Mouse (Mus musculus) limb, embryonic 10.5 days (tissue): ENCODE measurements at regions not wholly inside any gene's neighbourhood (a gene's known extent, or its start where the extent isn't known, plus 50 kb on each side); places are given as distances from the start of the nearest gene placed in this dataset.

Source experiments
- DNase-seq: peaks from one replicate; pipeline ENCODE4 v3.0.0-alpha.2; 2017; ENCODE audit warnings: low spot score
- H3K27ac ChIP-seq: fragments of 300-500 bp; sonication (generic); 2 replicates; pipeline ENCODE4 v1.5.1; 2016; ENCODE audit warnings: mild to moderate bottlenecking
- H3K27me3 ChIP-seq: fragments of 300-500 bp; sonication (generic); 2 replicates; pipeline ENCODE4 v1.6.1; 2016; ENCODE audit warnings: low read depth, mild to moderate bottlenecking; ENCODE audit not compliant: poor library complexity, severe bottlenecking
- H3K36me3 ChIP-seq: fragments of 300-500 bp; sonication (generic); 2 replicates; pipeline ENCODE4 v1.6.1; 2016; ENCODE audit warnings: mild to moderate bottlenecking, moderate library complexity
- H3K4me1 ChIP-seq: fragments of 300-500 bp; sonication (generic); 2 replicates; pipeline ENCODE4 v1.6.1; 2016
- H3K4me3 ChIP-seq: fragments of 300-500 bp; sonication (generic); 2 replicates; pipeline ENCODE4 v1.5.1; 2016; ENCODE audit warnings: mild to moderate bottlenecking, moderate library complexity
- H3K9me3 ChIP-seq: fragments of 300-500 bp; sonication (generic); replicated peaks from 2 replicates; pipeline ENCODE4 v1.6.1; 2016; ENCODE audit warnings: mild to moderate bottlenecking
- WGBS: fragments of 180-500 bp; shearing (Covaris S2); methylation state at CpG from one replicate; pipeline ENCODE4 v1.1.7; 2016; 5-methylcytosine and 5-hydroxymethylcytosine counted together

DNA sequence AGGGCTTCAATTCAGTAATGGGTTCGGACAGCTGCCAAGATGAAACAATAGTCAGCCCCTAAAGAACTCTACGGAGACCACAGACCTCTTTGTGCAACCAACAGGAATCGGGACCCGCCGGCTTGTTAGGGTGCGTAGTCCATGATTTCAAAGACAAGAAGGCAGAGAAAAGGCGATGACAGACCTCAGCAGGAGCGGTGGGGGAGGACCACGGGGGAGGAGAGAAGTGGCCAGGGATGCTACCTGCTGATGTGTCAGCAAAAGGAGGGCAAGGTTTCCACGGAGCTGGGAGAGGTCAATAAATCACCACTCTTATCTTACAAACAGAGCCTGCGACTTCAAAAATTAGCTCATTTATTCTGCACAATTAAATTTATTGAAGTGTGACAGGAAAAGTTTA is 388.4 kb upstream of the Id4 start:
- 57% methylated on average over 11 of the region's 11 CpGs for WGBS
- no peaks in the 10 kb centered on the region for H3K4me1 ChIP-seq
- DNase-seq, result no peak
- H3K27ac ChIP-seq, result no peak overlapping the region
- H3K27me3 ChIP-seq, result no peaks in the 10 kb centered on the region
- no peaks in the 10 kb centered on the region for H3K9me3 ChIP-seq
- H3K4me3 ChIP-seq, result no peak overlapping the region
- H3K36me3 ChIP-seq, result no peaks in the 10 kb centered on the region

DNA sequence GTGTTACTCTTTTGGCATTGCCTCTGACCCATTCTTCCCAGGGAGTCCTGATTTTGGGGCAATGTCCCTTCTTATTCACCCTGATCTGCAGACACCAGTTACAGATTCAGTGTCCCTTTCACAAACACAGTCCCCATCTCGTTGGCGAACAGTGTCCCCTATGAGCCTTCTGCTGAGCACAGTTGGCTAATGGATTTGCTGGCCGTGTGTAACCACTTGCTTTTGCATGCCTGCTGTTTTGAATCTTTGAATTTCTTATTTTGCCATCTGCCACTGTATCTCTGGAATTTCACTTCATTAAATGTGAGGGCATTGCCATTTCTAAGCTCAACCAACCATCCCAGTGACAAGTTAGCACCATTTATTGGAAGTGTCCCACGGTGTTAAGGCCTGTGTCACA is 368.5 kb upstream of the Id4 start:
- Histone ChIP-seq H3K4me3 (no peak overlapping the region), H3K27ac (no peak overlapping the region), H3K9me3 (no peaks in the 10 kb centered on the region), H3K4me1 (no peaks in the 10 kb centered on the region), H3K36me3 (no peaks in the 10 kb centered on the region), H3K27me3 (no peaks in the 10 kb centered on the region)
- DNase-seq, result no peak
- 87% methylated on average over 4 of the region's 4 CpGs for WGBS

DNA sequence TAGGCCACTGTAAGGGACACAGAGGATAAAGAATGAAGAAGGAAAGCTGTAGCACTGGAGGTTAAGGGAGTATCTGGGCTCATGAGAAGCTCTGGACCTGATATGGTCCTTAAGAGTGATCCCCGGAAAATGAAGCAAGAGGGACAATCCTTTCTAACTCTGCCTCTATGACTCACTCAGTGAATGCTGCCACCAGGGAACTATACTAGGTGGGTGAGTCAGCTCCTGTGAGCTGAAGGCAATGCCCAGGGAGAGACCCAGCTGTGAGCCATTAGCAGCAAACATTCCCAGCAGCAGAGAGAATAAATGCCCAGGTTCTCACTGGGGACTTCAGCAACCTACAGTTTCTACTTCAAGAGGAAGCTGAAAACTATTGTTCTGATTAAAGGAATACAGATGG is 366.7 kb upstream of the Id4 start:
- Histone ChIP-seq H3K4me3 (no peak overlapping the region), H3K27ac (no peak overlapping the region), H3K9me3 (no peaks in the 10 kb centered on the region), H3K27me3 (no peaks in the 10 kb centered on the region), H3K4me1 (no peaks in the 10 kb centered on the region), H3K36me3 (no peaks in the 10 kb centered on the region)
- no peak for DNase-seq
- 97% methylated on average over 1 of the region's 1 CpGs for WGBS

DNA sequence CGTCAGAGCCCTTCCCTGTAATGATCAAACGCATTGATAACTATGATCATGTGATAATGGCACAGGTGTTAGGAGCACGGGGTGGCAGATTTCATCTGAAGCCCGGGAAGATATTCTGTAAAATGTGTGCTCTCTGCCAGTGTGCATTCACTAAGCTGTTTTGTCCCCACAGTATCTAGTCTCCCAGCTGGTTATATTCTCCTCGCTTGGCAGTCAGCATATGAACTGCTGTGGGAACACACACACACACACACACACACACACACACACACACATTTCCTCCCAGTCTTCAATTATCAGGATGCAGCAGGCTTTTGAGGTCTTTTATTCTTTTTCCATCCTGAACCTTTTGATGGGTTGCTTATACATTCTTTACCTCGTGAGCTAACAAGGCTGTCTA is 365.8 kb upstream of the Id4 start:
- no peak overlapping the region for H3K4me3 ChIP-seq
- H3K36me3 ChIP-seq, result no peaks in the 10 kb centered on the region
- no peaks in the 10 kb centered on the region for H3K9me3 ChIP-seq
- 86% methylated on average over 6 of the region's 6 CpGs for WGBS
- H3K4me1 ChIP-seq, result no peaks in the 10 kb centered on the region
- no peaks in the 10 kb centered on the region for H3K27me3 ChIP-seq
- no peak for DNase-seq
- H3K27ac ChIP-seq, result no peak overlapping the region

DNA sequence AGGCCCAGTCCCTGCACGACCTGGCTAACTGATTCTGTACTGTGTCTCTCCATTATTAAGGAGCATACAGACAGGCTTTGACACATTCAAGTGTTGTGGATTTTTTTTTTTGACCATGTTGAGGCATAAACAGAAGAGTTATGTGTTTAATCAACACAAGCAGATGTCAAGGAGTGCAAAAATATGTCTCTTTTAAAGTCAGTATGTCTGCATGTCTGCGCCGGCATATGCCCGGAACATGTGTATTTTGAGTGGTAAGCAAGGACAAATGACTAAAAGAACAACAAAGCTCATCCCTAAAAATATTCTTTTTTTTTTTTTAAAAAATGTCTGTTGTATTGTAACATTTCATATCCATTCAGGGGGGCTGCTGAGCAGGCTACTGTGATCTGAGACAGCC is 364.4 kb upstream of the Id4 start:
- DNase-seq, result no peak
- Histone ChIP-seq H3K36me3 (no peaks in the 10 kb centered on the region), H3K4me3 (no peak overlapping the region), H3K27ac (no peak overlapping the region), H3K4me1 (no peaks in the 10 kb centered on the region), H3K27me3 (no peaks in the 10 kb centered on the region), H3K9me3 (no peaks in the 10 kb centered on the region)
- 89% methylated on average over 4 of the region's 4 CpGs for WGBS

DNA sequence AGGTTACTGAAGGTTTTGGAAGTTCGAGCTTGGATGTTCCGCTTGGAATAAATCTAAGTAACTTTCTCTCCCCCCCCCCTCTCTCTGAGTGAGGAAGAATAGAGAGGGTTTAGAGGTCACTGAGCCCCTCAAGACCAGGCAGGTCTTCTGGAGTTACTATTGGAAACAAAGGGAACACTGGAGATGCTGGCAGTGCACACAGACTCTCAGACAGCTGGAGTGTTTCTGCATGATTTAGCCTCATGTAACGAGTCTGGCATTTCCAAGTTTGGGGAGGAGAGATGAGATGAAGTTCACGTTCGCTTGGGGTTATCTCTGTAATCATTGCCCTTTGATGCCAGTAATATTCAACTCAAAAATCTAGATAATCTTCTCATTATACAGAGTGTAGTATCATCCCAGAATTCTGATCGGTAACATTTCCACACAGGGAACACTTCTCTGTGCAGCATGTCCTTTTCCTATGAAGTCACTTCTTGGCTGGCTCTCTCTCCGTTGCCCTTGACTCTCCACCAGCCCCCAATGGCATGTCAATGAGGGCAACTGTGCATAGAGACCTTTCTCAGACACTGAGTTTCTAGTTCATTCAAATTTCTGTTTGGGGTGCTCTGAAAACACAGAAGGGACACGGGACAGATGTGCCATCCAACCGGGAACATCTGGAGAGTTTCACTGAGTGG is 351.0 kb upstream of the Id4 start:
- Histone ChIP-seq H3K4me3 (no peak overlapping the region), H3K27ac (no peak overlapping the region), H3K27me3 (no peaks in the 10 kb centered on the region), H3K4me1 (no peaks in the 10 kb centered on the region), H3K9me3 (no peaks in the 10 kb centered on the region), H3K36me3 (no peaks in the 10 kb centered on the region)
- WGBS, result 86% methylated on average over 9 of the region's 9 CpGs
- DNase-seq, result no peak

DNA sequence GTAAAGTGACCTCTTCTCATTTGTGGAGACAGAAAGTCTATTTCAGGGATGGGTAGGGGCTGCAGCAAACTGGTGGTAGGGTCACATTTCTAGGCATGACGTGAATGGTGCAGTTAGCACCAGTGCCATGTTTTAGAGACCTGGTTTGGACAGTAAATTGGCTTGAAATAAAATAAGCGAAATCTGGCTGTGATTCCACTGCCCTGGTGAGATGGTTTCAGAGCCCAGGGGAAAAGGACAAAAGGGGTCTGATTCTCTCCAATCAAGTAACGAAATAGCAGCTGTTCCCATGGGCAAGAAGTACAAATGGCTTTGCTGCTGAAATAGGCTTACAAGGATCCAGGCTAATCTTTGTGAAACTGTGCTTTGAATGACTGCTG is 350.5 kb upstream of the Id4 start:
- Histone ChIP-seq H3K4me3 (no peak overlapping the region), H3K9me3 (no peaks in the 10 kb centered on the region), H3K27me3 (no peaks in the 10 kb centered on the region), H3K36me3 (no peaks in the 10 kb centered on the region), H3K4me1 (no peaks in the 10 kb centered on the region), H3K27ac (no peak overlapping the region)
- 83% methylated on average over 3 of the region's 3 CpGs for WGBS
- no peak for DNase-seq

DNA sequence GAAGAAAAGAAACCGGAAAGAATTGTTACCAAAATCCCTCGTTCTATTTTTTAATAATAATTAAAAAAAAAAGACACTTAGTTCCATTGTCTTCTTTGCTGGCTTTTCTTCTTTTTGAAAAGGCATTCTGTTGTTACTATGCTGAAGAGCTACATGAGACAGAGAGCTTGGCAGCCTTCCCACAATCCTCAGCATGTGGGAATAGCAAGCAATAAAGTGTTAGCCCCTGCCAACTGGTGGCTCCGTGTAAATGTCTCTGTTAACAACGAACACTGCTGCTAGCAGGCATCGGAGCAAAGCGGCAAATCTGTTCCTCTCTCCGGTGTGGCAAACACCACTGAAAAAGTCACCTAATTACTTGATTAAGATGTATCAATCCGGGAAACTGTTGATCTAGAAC is 344.6 kb upstream of the Id4 start:
- Histone ChIP-seq H3K27me3 (no peaks in the 10 kb centered on the region), H3K36me3 (no peaks in the 10 kb centered on the region), H3K9me3 (no peaks in the 10 kb centered on the region), H3K4me3 (no peak overlapping the region), H3K27ac (no peak overlapping the region), H3K4me1 (no peaks in the 10 kb centered on the region)
- no peak for DNase-seq
- 90% methylated on average over 8 of the region's 8 CpGs for WGBS

DNA sequence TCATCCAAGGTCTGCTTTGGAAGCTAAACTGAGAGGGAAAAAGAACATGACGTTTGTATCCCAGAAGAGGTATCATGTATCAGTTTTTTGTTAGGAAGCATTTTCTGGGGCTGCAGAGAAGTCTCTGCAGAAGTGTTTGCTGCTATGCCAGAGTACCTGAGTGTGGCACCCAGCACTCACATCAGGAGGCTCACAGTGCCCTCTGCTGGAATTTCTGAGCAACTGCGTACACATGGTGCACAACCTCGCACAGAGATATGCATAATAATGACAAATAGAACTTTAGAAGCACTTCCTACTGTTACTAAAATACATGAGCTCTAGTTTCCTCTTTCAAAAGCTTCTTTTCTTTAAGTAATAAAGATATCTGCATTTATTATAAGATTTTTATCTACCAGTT is 343.7 kb upstream of the Id4 start:
- H3K9me3 ChIP-seq, result no peaks in the 10 kb centered on the region
- H3K4me3 ChIP-seq, result no peak overlapping the region
- no peaks in the 10 kb centered on the region for H3K27me3 ChIP-seq
- no peak for DNase-seq
- no peaks in the 10 kb centered on the region for H3K4me1 ChIP-seq
- WGBS, result 95% methylated on average over 3 of the region's 3 CpGs
- H3K27ac ChIP-seq, result no peak overlapping the region
- no peaks in the 10 kb centered on the region for H3K36me3 ChIP-seq

DNA sequence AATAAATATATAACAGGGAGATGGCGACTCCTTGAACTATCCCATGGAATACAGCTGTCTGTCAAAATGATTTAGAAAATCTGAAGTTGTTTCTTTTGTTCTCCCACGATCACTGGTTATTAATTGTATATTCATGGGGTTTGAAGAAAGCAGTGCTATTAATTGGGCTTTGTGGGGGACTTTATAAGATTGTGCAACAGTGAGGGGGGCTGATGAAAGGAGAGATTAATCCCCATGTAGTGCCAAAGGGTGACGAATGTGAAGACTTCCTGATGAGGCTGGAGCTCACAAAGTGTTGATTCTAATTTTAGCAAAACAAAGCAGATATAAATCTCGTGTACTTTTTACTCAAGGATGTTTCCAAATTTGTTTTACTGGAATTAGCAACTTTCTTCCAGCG is 340.0 kb upstream of the Id4 start:
- 78% methylated on average over 5 of the region's 5 CpGs for WGBS
- no peaks in the 10 kb centered on the region for H3K27me3 ChIP-seq
- H3K4me1 ChIP-seq, result no peaks in the 10 kb centered on the region
- no peak for DNase-seq
- H3K27ac ChIP-seq, result no peak overlapping the region
- no peaks in the 10 kb centered on the region for H3K9me3 ChIP-seq
- no peaks in the 10 kb centered on the region for H3K36me3 ChIP-seq
- no peak overlapping the region for H3K4me3 ChIP-seq

DNA sequence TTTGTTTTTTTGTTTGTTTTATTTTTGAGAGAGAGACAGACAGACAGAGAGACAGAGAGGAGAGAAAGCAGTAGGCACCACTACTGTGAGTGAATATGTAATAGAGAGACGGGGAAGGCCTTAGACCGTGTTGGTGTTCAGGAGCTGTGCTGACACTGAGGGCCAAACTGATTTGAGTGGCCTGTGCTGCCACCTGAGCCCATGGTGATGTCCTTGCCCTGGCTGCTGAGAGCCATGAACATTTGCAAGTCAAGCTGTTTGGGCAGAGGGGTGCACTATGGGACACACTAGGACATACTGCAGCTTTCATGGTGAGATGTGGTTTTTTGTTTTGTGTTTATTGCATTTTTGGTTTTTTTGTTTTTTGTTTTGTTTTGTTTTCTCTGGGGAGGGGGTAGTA is 320.3 kb upstream of the Id4 start:
- Histone ChIP-seq H3K27me3 (peaks cover 4% of the 10 kb centered on the region; the same call in 1 of the 2 replicates), H3K27ac (no peak overlapping the region), H3K4me1 (no peaks in the 10 kb centered on the region), H3K36me3 (no peaks in the 10 kb centered on the region), H3K4me3 (no peak overlapping the region), H3K9me3 (no peaks in the 10 kb centered on the region)
- DNase-seq, result no peak
- 88% methylated on average over 2 of the region's 2 CpGs for WGBS

DNA sequence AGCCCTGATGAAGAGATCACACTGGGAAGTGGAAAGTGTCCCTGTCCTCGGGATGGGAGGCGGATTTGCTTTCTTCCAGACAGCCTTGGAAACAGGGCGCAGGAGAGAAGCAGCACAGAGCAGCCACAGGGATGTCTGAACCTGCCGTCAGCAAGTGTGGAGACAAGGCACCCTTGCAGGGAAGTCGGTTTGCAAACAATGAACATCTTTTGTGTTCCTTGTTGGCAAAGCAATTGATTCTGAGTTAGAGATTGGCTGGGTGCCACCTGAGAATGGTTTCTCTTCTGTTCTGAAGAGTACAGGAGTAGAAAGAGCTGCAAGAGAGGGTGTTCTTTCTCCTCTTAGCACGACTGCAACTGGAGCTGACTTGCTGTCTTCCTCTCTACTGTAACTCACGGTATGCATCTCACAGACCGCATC is 318.6 kb upstream of the Id4 start:
- Histone ChIP-seq H3K4me1 (no peaks in the 10 kb centered on the region), H3K9me3 (no peaks in the 10 kb centered on the region), H3K36me3 (no peaks in the 10 kb centered on the region), H3K4me3 (no peak overlapping the region), H3K27me3 (peaks cover 4% of the 10 kb centered on the region; the same call in 1 of the 2 replicates), H3K27ac (no peak overlapping the region)
- WGBS, result 14% methylated on average over 8 of the region's 8 CpGs
- no peak for DNase-seq

DNA sequence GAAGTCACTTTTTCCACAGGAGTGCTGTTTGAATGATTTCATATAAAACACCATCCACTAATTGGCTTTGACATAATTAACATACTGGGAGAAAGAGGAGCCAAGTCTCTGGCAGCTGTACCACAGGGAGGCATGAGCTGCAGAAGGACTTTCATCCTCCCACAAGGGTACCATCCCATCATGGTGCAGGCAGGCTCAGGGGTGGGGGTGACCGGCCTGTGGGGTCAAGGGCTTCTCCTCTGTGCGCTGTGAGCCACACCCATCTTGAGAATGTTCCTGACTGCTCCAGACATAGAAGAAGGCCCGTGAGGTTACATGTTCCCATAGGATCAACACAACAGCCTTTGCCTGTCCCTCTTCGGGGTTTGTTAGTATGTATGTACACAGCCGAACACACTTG is 317.4 kb upstream of the Id4 start:
- no peaks in the 10 kb centered on the region for H3K9me3 ChIP-seq
- no peak for DNase-seq
- H3K27me3 ChIP-seq, result peaks cover 4% of the 10 kb centered on the region; the same call in 1 of the 2 replicates
- H3K27ac ChIP-seq, result no peak overlapping the region
- no peaks in the 10 kb centered on the region for H3K4me1 ChIP-seq
- WGBS, result 82% methylated on average over 5 of the region's 5 CpGs
- H3K36me3 ChIP-seq, result no peaks in the 10 kb centered on the region
- no peak overlapping the region for H3K4me3 ChIP-seq
